Mouse (Mus musculus) forebrain, postnatal 0 days (tissue): ENCODE data around the gene Trim65. TPM values are rescaled to one million over a fixed set of nuclear protein-coding genes. Genes with fewer than 3 reads are reported as not detected.
A peak's percentile ranks its signal among the peaks of the same experiment; 100 is the strongest.

Source experiments
- ATAC-seq: fragments of 200-750 bp; cut with Nextera tagmentation; 2 replicates; pipeline ENCODE4 v1.8.0; 2017; ENCODE audit warnings: mild to moderate bottlenecking, moderate library complexity
- DNase-seq: peaks from one replicate; pipeline ENCODE4 v3.0.0-alpha.2; 2015
- H3K27ac ChIP-seq: fragments of 300-500 bp; sonication (generic); 2 replicates; pipeline ENCODE4 v1.5.1; 2014; ENCODE audit warnings: low read depth, mild to moderate bottlenecking, antibody characterized with exemption, low read length, moderate library complexity, mixed read lengths
- H3K27me3 ChIP-seq: fragments of 300-500 bp; sonication (generic); 2 replicates; pipeline ENCODE4 v1.6.1; 2014; ENCODE audit warnings: mild to moderate bottlenecking, low read length, mixed read lengths; ENCODE audit not compliant: insufficient read depth
- H3K36me3 ChIP-seq: fragments of 300-500 bp; sonication (generic); 2 replicates; pipeline ENCODE4 v1.6.1; 2014; ENCODE audit warnings: mild to moderate bottlenecking, moderate library complexity; ENCODE audit not compliant: insufficient read depth
- H3K4me1 ChIP-seq: fragments of 300-500 bp; sonication (generic); 2 replicates; pipeline ENCODE4 v1.6.1; 2014; ENCODE audit warnings: antibody characterized with exemption; ENCODE audit not compliant: insufficient read depth
- H3K4me2 ChIP-seq: fragments of 300-500 bp; sonication (generic); 2 replicates; pipeline ENCODE4 v1.6.1; 2014; ENCODE audit warnings: low read depth, mild to moderate bottlenecking, moderate library complexity
- H3K4me3 ChIP-seq: fragments of 300-500 bp; sonication (generic); 2 replicates; pipeline ENCODE4 v1.5.1; 2014; ENCODE audit warnings: low read depth, low read length, mixed read lengths
- H3K9ac ChIP-seq: fragments of 300-500 bp; sonication (generic); 2 replicates; pipeline ENCODE4 v1.6.1; 2014; ENCODE audit warnings: mild to moderate bottlenecking
- H3K9me3 ChIP-seq: fragments of 300-500 bp; sonication (generic); 2 replicates; pipeline ENCODE4 v1.6.1; 2016; ENCODE audit warnings: low read length
- CTCF ChIP-seq: sonication (generic); IDR thresholded peaks from 2 replicates; pipeline ENCODE4 v1.5.1; 2016; ENCODE audit warnings: antibody characterized with exemption, control low read depth, low read depth
- WGBS: fragments of 180-500 bp; shearing (Covaris S2); extraction: QIAGEN DNeasy Blood & Tissue Kit; methylation state at CpG from one replicate; pipeline ENCODE4 v1.1.7; 2014; 5-methylcytosine and 5-hydroxymethylcytosine counted together
- polyA plus RNA-seq: library from polyadenylated mRNA; unstranded; fragments of >200 nt; fragmentation: Nextera tagmentation; extraction: Ambion mirVana; gene quantifications from 2 replicates; pipeline ENCODE4 v1.2.1, GENCODE M21; 2015
- total RNA-seq: library from RNA; depleted of rRNA; stranded (reverse); fragments of >200 nt; gene quantifications from 2 replicates; pipeline ENCODE4 v1.2.3, GENCODE M21; 2014

Gene Trim65
- total and polyA plus RNA-seq, 2 experiments from 2014 or later = 1.9 to 5.0 TPM

- peak; percentile 81 for TF ChIP-seq CTCF
- no peaks in the 10 kb centered on the region for H3K4me1 ChIP-seq
- peaks cover 36% of the 10 kb centered on the region for H3K36me3 ChIP-seq
- DNase-seq = peak; percentile 92
- H3K27me3 ChIP-seq = no peaks in the 10 kb centered on the region
- peak within 1 kb of the TSS; percentile 66 for H3K27ac ChIP-seq
- H3K9ac ChIP-seq = peak within 1 kb of the TSS; percentile 78
- H3K4me2 ChIP-seq = peak within 1 kb of the TSS; percentile 69
- H3K9me3 ChIP-seq = no peaks in the 10 kb centered on the region
- WGBS = under 1% methylated on average over 58 of the region's 60 CpGs
- peak; percentile 97 for ATAC-seq
- H3K4me3 ChIP-seq = peak within 1 kb of the TSS; percentile 68
Measured at GRCm38 (mm10) chr11:116138468-116139138, 7.7 kb upstream of the Trim65 start, which contains the start of gene Mrpl38. TSS of gene Mrpl38 (minus strand) at chr11:116138868.

- no peaks in the 10 kb centered on the region for H3K4me1 ChIP-seq
- ATAC-seq (no peak), DNase-seq (no peak)
- H3K36me3 ChIP-seq = peaks cover 35% of the 10 kb centered on the region
- H3K27ac ChIP-seq = peak overlapping the region; percentile 66
- no peaks in the 10 kb centered on the region for H3K9me3 ChIP-seq
- peak overlapping the region; percentile 68 for H3K4me3 ChIP-seq
- no peaks in the 10 kb centered on the region for H3K27me3 ChIP-seq
- H3K4me2 ChIP-seq = peak overlapping the region; percentile 69
- WGBS = 3% methylated on average over 20 of the region's 20 CpGs
- H3K9ac ChIP-seq = peak overlapping the region; percentile 78
- TF ChIP-seq CTCF = no peak
Measured at GRCm38 (mm10) chr11:116138096-116138467, 7.2 kb upstream of the Trim65 start.

- peaks cover 21% of the 10 kb centered on the region for H3K36me3 ChIP-seq
- ATAC-seq (no peak), DNase-seq (no peak)
- no peak overlapping the region for H3K9ac ChIP-seq
- TF ChIP-seq CTCF = no peak
- no peaks in the 10 kb centered on the region for H3K27me3 ChIP-seq
- WGBS = 90% methylated on average over 10 of the region's 10 CpGs
- H3K27ac ChIP-seq = no peak overlapping the region
- H3K4me2 ChIP-seq = no peak overlapping the region
- H3K4me3 ChIP-seq = no peak overlapping the region
- no peaks in the 10 kb centered on the region for H3K9me3 ChIP-seq
- 0 out of 2 replicates have a peak, but pooled peaks cover 4% of the 10 kb centered on the region for H3K4me1 ChIP-seq
Measured at GRCm38 (mm10) chr11:116134171-116134570, 3.2 kb upstream of the Trim65 start.

- DNase-seq (no peak), ATAC-seq (no peak)
- Histone ChIP-seq H3K4me2 (no peak overlapping the region), H3K4me3 (no peak overlapping the region), H3K4me1 (0 out of 2 replicates have a peak, but pooled peaks cover 4% of the 10 kb centered on the region), H3K36me3 (peaks cover 21% of the 10 kb centered on the region), H3K27ac (no peak overlapping the region), H3K9me3 (no peaks in the 10 kb centered on the region), H3K27me3 (no peaks in the 10 kb centered on the region), H3K9ac (no peak overlapping the region)
- WGBS = 79% methylated on average over 5 of the region's 5 CpGs
- TF ChIP-seq CTCF = no peak
Measured at GRCm38 (mm10) chr11:116133497-116133896, 2.6 kb upstream of the Trim65 start.

- Histone ChIP-seq H3K9ac (no peak overlapping the region), H3K27me3 (no peaks in the 10 kb centered on the region), H3K27ac (no peak overlapping the region), H3K36me3 (peaks cover 21% of the 10 kb centered on the region), H3K4me1 (0 out of 2 replicates have a peak, but pooled peaks cover 4% of the 10 kb centered on the region), H3K9me3 (no peaks in the 10 kb centered on the region), H3K4me3 (no peak overlapping the region), H3K4me2 (no peak overlapping the region)
- WGBS = 88% methylated on average over 16 of the region's 16 CpGs
- TF ChIP-seq CTCF = peak; percentile 41
- no peak for DNase-seq
- ATAC-seq = no peak
Measured at GRCm38 (mm10) chr11:116132366-116133333, 1.7 kb upstream of the Trim65 start.

GRCm38 (mm10) chr11:116131349-116132170, 632 bp upstream of the Trim65 start:
- peak overlapping the region; percentile 71 for H3K9ac ChIP-seq
- TF ChIP-seq CTCF = no peak
- H3K27ac ChIP-seq = peak overlapping the region; percentile 94; the same call in 1 of the 2 replicates
- 85% methylated on average over 15 of the region's 15 CpGs for WGBS
- H3K4me2 ChIP-seq = peak overlapping the region; percentile 67
- no peak for ATAC-seq
- H3K36me3 ChIP-seq = peaks cover 21% of the 10 kb centered on the region
- 0 out of 2 replicates have a peak, but pooled peaks cover 4% of the 10 kb centered on the region for H3K4me1 ChIP-seq
- no peak for DNase-seq
- H3K4me3 ChIP-seq = peak overlapping the region; percentile 52; the same call in 1 of the 2 replicates
- no peaks in the 10 kb centered on the region for H3K27me3 ChIP-seq
- no peaks in the 10 kb centered on the region for H3K9me3 ChIP-seq
